Mouse (Mus musculus) olfactory bulb, adult 2 months (tissue): ENCODE results near the gene Mycn.

Source experiments
- CTCF ChIP-seq: fragments of 200-500 bp; IDR thresholded peaks from 2 replicates; pipeline ENCODE4 v1.5.1; 2012; ENCODE audit warnings: low read depth, mild to moderate bottlenecking, low read length, moderate library complexity; ENCODE audit not compliant: insufficient read depth
- POLR2A ChIP-seq: fragments of 200-500 bp; IDR thresholded peaks from 2 replicates; pipeline ENCODE4 v1.6.1; 2012; ENCODE audit warnings: mild to moderate bottlenecking, low read depth, low read length, moderate library complexity; ENCODE audit not compliant: insufficient read depth

- peak; percentile 87 for TF ChIP-seq CTCF
- no peak for TF ChIP-seq POLR2A
Observed at GRCm38 (mm10) chr12:12942364-12943050, 793 bp upstream of the Mycn start.
